Mouse (Mus musculus) liver, embryonic 15.5 days (tissue): Measurements from ENCODE around the gene Qtrt2. TPM values are rescaled to one million over a fixed set of nuclear protein-coding genes. Genes with fewer than 3 reads are reported as not detected.

Experiments
- ATAC-seq: fragments of 200-750 bp; cut with Nextera tagmentation; 2 replicates; pipeline ENCODE4 v1.8.0; 2017; ENCODE audit warnings: moderate number of reproducible peaks, mild to moderate bottlenecking, moderate library complexity; ENCODE audit not compliant: insufficient read depth
- H3K27ac ChIP-seq: fragments of 300-500 bp; sonication (generic); replicated peaks from 2 replicates; pipeline ENCODE4 v1.5.1; 2015; ENCODE audit warnings: mild to moderate bottlenecking, inconsistent platforms
- H3K27me3 ChIP-seq: fragments of 300-500 bp; sonication (generic); 2 replicates; pipeline ENCODE4 v1.6.1; 2015; ENCODE audit warnings: mild to moderate bottlenecking, inconsistent platforms
- H3K36me3 ChIP-seq: fragments of 300-500 bp; sonication (generic); replicated peaks from 2 replicates; pipeline ENCODE4 v1.6.1; 2015; ENCODE audit warnings: moderate library complexity, mild to moderate bottlenecking, inconsistent platforms
- H3K4me1 ChIP-seq: fragments of 300-500 bp; sonication (generic); replicated peaks from 2 replicates; pipeline ENCODE4 v1.6.1; 2015; ENCODE audit warnings: inconsistent platforms
- H3K4me2 ChIP-seq: fragments of 300-500 bp; sonication (generic); 2 replicates; pipeline ENCODE4 v1.6.1; 2015; ENCODE audit warnings: moderate library complexity, mild to moderate bottlenecking, inconsistent platforms
- H3K4me3 ChIP-seq: fragments of 300-500 bp; sonication (generic); replicated peaks from 2 replicates; pipeline ENCODE4 v1.5.1; 2015; ENCODE audit warnings: mild to moderate bottlenecking, inconsistent platforms
- H3K9ac ChIP-seq: fragments of 300-500 bp; sonication (generic); 2 replicates; pipeline ENCODE4 v1.6.1; 2015; ENCODE audit warnings: moderate library complexity, mild to moderate bottlenecking, inconsistent platforms
- H3K9me3 ChIP-seq: fragments of 300-500 bp; sonication (generic); replicated peaks from 2 replicates; pipeline ENCODE4 v1.6.1; 2016; ENCODE audit warnings: inconsistent platforms
- WGBS: fragments of 180-500 bp; shearing (Covaris S2); methylation state at CpG from one replicate; pipeline ENCODE4 v1.1.7; 2015; ENCODE audit warnings: mixed read lengths; ENCODE audit not compliant: insufficient replicate concordance; 5-methylcytosine and 5-hydroxymethylcytosine counted together
- polyA plus RNA-seq: library from polyadenylated mRNA; unstranded; fragments of >200 nt; fragmentation: Nextera tagmentation; extraction: Ambion mirVana; gene quantifications from 2 replicates; pipeline ENCODE4 v1.2.1, GENCODE M21; 2015

Gene Qtrt2
- polyA plus RNA-seq, 1 experiment from 2014 or later, result 5.5 TPM

- H3K4me2 ChIP-seq, result no peak overlapping the region
- H3K4me1 ChIP-seq, result no peaks in the 10 kb centered on the region
- no peak overlapping the region for H3K4me3 ChIP-seq
- H3K9me3 ChIP-seq, result no peaks in the 10 kb centered on the region
- H3K36me3 ChIP-seq, result no peaks in the 10 kb centered on the region
- H3K27ac ChIP-seq, result no peak overlapping the region
- no peak overlapping the region for H3K9ac ChIP-seq
- H3K27me3 ChIP-seq, result no peaks in the 10 kb centered on the region
- 58% methylated on average over 3 of the region's 3 CpGs for WGBS
- no peak for ATAC-seq
Measured at GRCm38 (mm10) chr16:43827492-43827891, 99.1 kb downstream of the Qtrt2 start.

- no peak overlapping the region for H3K4me3 ChIP-seq
- no peaks in the 10 kb centered on the region for H3K9me3 ChIP-seq
- no peaks in the 10 kb centered on the region for H3K27me3 ChIP-seq
- no peak overlapping the region for H3K9ac ChIP-seq
- H3K27ac ChIP-seq, result no peak overlapping the region
- H3K36me3 ChIP-seq, result no peaks in the 10 kb centered on the region
- no peak for ATAC-seq
- H3K4me1 ChIP-seq, result no peaks in the 10 kb centered on the region
- H3K4me2 ChIP-seq, result no peak overlapping the region
- WGBS, result 75% methylated on average over 6 of the region's 6 CpGs
Measured at GRCm38 (mm10) chr16:43818404-43818803, 108.2 kb downstream of the Qtrt2 start.

GRCm38 (mm10) chr16:43816321-43816720 is 110.3 kb downstream of the Qtrt2 start:
- H3K9ac ChIP-seq, result no peak overlapping the region
- H3K36me3 ChIP-seq, result no peaks in the 10 kb centered on the region
- no peak overlapping the region for H3K27ac ChIP-seq
- H3K27me3 ChIP-seq, result no peaks in the 10 kb centered on the region
- H3K4me1 ChIP-seq, result no peaks in the 10 kb centered on the region
- no peak overlapping the region for H3K4me3 ChIP-seq
- H3K4me2 ChIP-seq, result no peak overlapping the region
- no peaks in the 10 kb centered on the region for H3K9me3 ChIP-seq
- ATAC-seq, result no peak
- 41% methylated on average over 5 of the region's 5 CpGs for WGBS

- Histone ChIP-seq H3K36me3 (no peaks in the 10 kb centered on the region), H3K4me3 (no peak overlapping the region), H3K27ac (no peak overlapping the region), H3K9ac (no peak overlapping the region), H3K9me3 (no peaks in the 10 kb centered on the region), H3K27me3 (no peaks in the 10 kb centered on the region), H3K4me1 (no peaks in the 10 kb centered on the region), H3K4me2 (no peak overlapping the region)
- WGBS, result 41% methylated on average over 4 of the region's 4 CpGs
- no peak for ATAC-seq
Measured at GRCm38 (mm10) chr16:43814644-43815043, 112.0 kb downstream of the Qtrt2 start.

Other genes with a start within 250 kb of the Qtrt2 start
- gene Drd3, start 172.8 kb downstream of the Qtrt2 start, polyA plus RNA-seq, result not detected in 2 replicates
- 2.6 and 3.4 TPM in 2 replicates for gene Ccdc191, start 37.0 kb downstream of the Qtrt2 start, polyA plus RNA-seq
- gene Zdhhc23, start 53.0 kb upstream of the Qtrt2 start, polyA plus RNA-seq, result 0.18 and 0.20 TPM in 2 replicates
- 2.8 and 2.9 TPM in 2 replicates for gene Gramd1c, start 136.5 kb upstream of the Qtrt2 start, polyA plus RNA-seq
- gene Atp6v1a, start 212.9 kb upstream of the Qtrt2 start, polyA plus RNA-seq, result 23.1 and 23.3 TPM in 2 replicates
- gene Naa50, start 213.0 kb upstream of the Qtrt2 start, polyA plus RNA-seq, result 61.6 and 65.8 TPM in 2 replicates
- gene Usf3, start 246.4 kb upstream of the Qtrt2 start, polyA plus RNA-seq, result 1.2 and 1.8 TPM in 2 replicates